8 mouse cellular contexts compared by ENCODE assay signal in the genomic region with DNA sequence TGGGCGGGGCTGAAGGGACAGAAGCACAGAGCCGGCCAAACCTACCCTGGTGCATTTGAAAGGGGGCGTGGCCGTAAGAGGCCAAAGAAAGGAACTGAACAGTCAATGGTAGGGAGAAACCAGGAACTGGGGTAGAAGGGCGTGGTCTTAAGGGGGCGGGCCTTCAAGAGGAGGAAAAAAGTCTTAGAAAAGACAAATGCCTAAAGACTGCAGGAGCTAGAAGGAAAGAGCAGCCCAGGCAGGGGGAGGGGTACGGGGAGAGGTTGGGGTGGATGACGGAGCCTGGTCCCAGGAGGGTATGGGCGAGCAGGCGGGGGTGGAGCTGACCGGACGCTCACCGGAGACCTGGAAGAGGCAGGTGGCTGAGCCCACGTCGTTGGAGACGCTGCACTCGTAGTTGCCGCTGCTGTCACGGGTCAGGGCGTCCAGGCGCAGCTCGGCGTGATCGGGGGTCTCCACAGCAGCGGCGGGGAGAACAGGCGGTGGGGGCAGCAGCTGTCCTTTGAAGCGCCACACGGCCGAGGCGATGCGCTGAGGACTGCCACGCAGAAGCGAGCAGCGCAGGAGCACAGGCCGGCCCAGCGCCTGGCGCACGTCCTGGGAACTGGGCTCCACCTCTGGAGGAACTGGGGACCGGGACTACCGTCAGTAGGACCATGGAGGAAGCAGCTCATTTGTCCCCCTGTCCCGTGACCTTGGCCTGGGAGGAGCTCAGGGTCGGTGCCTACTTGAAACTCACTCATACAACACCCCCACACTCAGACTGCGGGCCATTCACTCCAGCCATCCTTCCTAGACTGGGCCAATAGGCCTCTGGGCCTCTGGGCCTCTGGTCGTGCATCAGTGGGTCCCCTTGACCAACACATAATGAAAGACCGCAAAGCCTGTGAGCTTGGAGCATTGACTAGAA.
DNase-seq lines count a peak whose midpoint lies in the region; ATAC-seq and TF ChIP-seq lines count a peak whose summit lies in the region.

No protein-coding gene starts in this region.

- peak overlapping the region; percentile 39 for H3K9ac ChIP-seq in forebrain, embryonic 11.5 days (ENCODE audit: low read length)
- peak overlapping the region; percentile 49; the same call in 1 of the 2 replicates for H3K9ac ChIP-seq in hindbrain, embryonic 11.5 days (ENCODE audit: low read depth, low read length)
- peak overlapping the region; percentile 59 for H3K9ac ChIP-seq in limb, embryonic 14.5 days (ENCODE audit: low read depth, low read length, severe bottlenecking)
- H3K9ac ChIP-seq in midbrain, embryonic 14.5 days (replicated peaks; ENCODE audit: low read length): peak overlapping the region; percentile 48
- H3K9ac ChIP-seq in stomach, postnatal 0 days (ENCODE audit: low read length): peak overlapping the region; percentile 70

- no peaks in the 10 kb centered on the region for H3K36me3 ChIP-seq in forebrain, embryonic 11.5 days (ENCODE audit: control insufficient read depth, insufficient read depth, low read length)
- no peaks in the 10 kb centered on the region for H3K36me3 ChIP-seq in hindbrain, embryonic 11.5 days (ENCODE audit: control insufficient read depth, insufficient read depth, low read length)
- H3K36me3 ChIP-seq in limb, embryonic 14.5 days (ENCODE audit: control insufficient read depth, insufficient read depth, low read length): no peaks in the 10 kb centered on the region
- 0 out of 2 replicates have a peak, but pooled peaks cover 11% of the 10 kb centered on the region for H3K36me3 ChIP-seq in midbrain, embryonic 14.5 days (ENCODE audit: control insufficient read depth, insufficient read depth, low read length)
- H3K36me3 ChIP-seq in stomach, postnatal 0 days (ENCODE audit: control insufficient read depth, insufficient read depth, low read length): no peaks in the 10 kb centered on the region

- peak; percentile 71 for ATAC-seq in forebrain, embryonic 11.5 days (replicated peaks; ENCODE audit: low FRiP score)
- ATAC-seq in hindbrain, embryonic 11.5 days (ENCODE audit: low FRiP score): peak; percentile 59
- peak; percentile 48; the same call in 1 of the 2 replicates for ATAC-seq in limb, embryonic 14.5 days (ENCODE audit: low FRiP score, low read depth)
- 0 out of 2 replicates have a peak, but pooled peaks have one; percentile 46 for ATAC-seq in midbrain, embryonic 14.5 days (ENCODE audit: low FRiP score, low TSS enrichment)
- ATAC-seq in stomach, postnatal 0 days (ENCODE audit: low FRiP score, low TSS enrichment): peak; percentile 88

- 4% methylated on average over 46 of the region's 46 CpGs for WGBS in forebrain, embryonic 11.5 days
- WGBS in hindbrain, embryonic 11.5 days: 5% methylated on average over 42 of the region's 46 CpGs
- WGBS in limb, embryonic 14.5 days: 7% methylated on average over 46 of the region's 46 CpGs
- 5% methylated on average over 46 of the region's 46 CpGs for WGBS in midbrain, embryonic 14.5 days
- WGBS in stomach, postnatal 0 days: 8% methylated on average over 46 of the region's 46 CpGs

- no peak for TF ChIP-seq POLR2A in limb, embryonic 14.5 days (IDR thresholded peaks at IDR 0.05; ENCODE audit: borderline replicate concordance, extremely low read depth, insufficient read depth, insufficient read length)

- no peak for TF ChIP-seq CTCF in stomach, postnatal 0 days (IDR thresholded peaks at IDR 0.05; ENCODE audit: low read depth)

- no peak for TF ChIP-seq EP300 in stomach, postnatal 0 days (optimal IDR thresholded peaks at IDR 0.05)

- peaks cover 12% of the 10 kb centered on the region for H3K4me1 ChIP-seq in forebrain, embryonic 11.5 days (replicated peaks; ENCODE audit: control insufficient read depth, insufficient read depth, low read length)
- H3K4me1 ChIP-seq in hindbrain, embryonic 11.5 days (replicated peaks; ENCODE audit: control insufficient read depth, insufficient read depth, low read length): peaks cover 2% of the 10 kb centered on the region
- H3K4me1 ChIP-seq in limb, embryonic 14.5 days (ENCODE audit: control insufficient read depth, insufficient read depth, low read length): peaks cover 10% of the 10 kb centered on the region
- H3K4me1 ChIP-seq in midbrain, embryonic 14.5 days (ENCODE audit: control insufficient read depth, insufficient read depth, low read length): peaks cover 24% of the 10 kb centered on the region
- no peaks in the 10 kb centered on the region; the same call in 1 of the 2 replicates for H3K4me1 ChIP-seq in stomach, postnatal 0 days (replicated peaks; ENCODE audit: control insufficient read depth, insufficient read depth)

- DNase-seq in ovary, adult 18-20 months (ENCODE audit: low spot score): peak; percentile 19
- DNase-seq in ovary, postnatal 10 days (ENCODE audit: low spot score): no peak
- DNase-seq in forebrain, embryonic 11.5 days (ENCODE audit: low spot score): peak; percentile 69
- DNase-seq in hindbrain, embryonic 11.5 days (ENCODE audit: low spot score): peak; percentile 65
- DNase-seq in limb, embryonic 14.5 days (ENCODE audit: low spot score): peak; percentile 57
- DNase-seq in midbrain, embryonic 14.5 days: peak; percentile 62
- peak; percentile 77 for DNase-seq in stomach, postnatal 0 days (ENCODE audit: low spot score)
- no peak for DNase-seq in layer of hippocampus, adult 18-20 months (ENCODE audit: low spot score in 2 of 2)

- H3K27ac ChIP-seq in forebrain, embryonic 11.5 days (ENCODE audit: low read depth, low read length): no peak overlapping the region
- no peak overlapping the region for H3K27ac ChIP-seq in hindbrain, embryonic 11.5 days (ENCODE audit: low read depth, low read length)
- H3K27ac ChIP-seq in limb, embryonic 14.5 days (replicated peaks; ENCODE audit: low read depth, low read length): no peak overlapping the region
- peak overlapping the region; percentile 17; the same call in 1 of the 2 replicates for H3K27ac ChIP-seq in midbrain, embryonic 14.5 days (replicated peaks; ENCODE audit: low read depth, low read length)
- H3K27ac ChIP-seq in stomach, postnatal 0 days (replicated peaks): 0 out of 2 replicates have a peak overlapping the region, but pooled peaks have one; percentile 45

- no peaks in the 10 kb centered on the region for H3K27me3 ChIP-seq in forebrain, embryonic 11.5 days (ENCODE audit: control insufficient read depth, insufficient read depth, low read length)
- H3K27me3 ChIP-seq in hindbrain, embryonic 11.5 days (ENCODE audit: control insufficient read depth, insufficient read depth, low read length): no peaks in the 10 kb centered on the region
- no peaks in the 10 kb centered on the region for H3K27me3 ChIP-seq in limb, embryonic 14.5 days (ENCODE audit: control insufficient read depth, insufficient read depth, low read length)
- H3K27me3 ChIP-seq in midbrain, embryonic 14.5 days (ENCODE audit: control insufficient read depth, insufficient read depth, low read length): no peaks in the 10 kb centered on the region
- H3K27me3 ChIP-seq in stomach, postnatal 0 days (ENCODE audit: control insufficient read depth, insufficient read depth, low read length): no peaks in the 10 kb centered on the region

- H3K9me3 ChIP-seq in forebrain, embryonic 11.5 days (ENCODE audit: control insufficient read depth, low read length): no peaks in the 10 kb centered on the region
- H3K9me3 ChIP-seq in hindbrain, embryonic 11.5 days (ENCODE audit: control insufficient read depth, low read length): no peaks in the 10 kb centered on the region
- H3K9me3 ChIP-seq in limb, embryonic 14.5 days (ENCODE audit: control insufficient read depth, low read length): no peaks in the 10 kb centered on the region
- H3K9me3 ChIP-seq in midbrain, embryonic 14.5 days (ENCODE audit: control insufficient read depth, low read length): no peaks in the 10 kb centered on the region
- H3K9me3 ChIP-seq in stomach, postnatal 0 days (ENCODE audit: control insufficient read depth, low read length): no peaks in the 10 kb centered on the region

- H3K4me2 ChIP-seq in forebrain, embryonic 11.5 days (ENCODE audit: low read depth, low read length, severe bottlenecking): peak overlapping the region; percentile 79
- H3K4me2 ChIP-seq in hindbrain, embryonic 11.5 days (replicated peaks; ENCODE audit: low read depth, low read length): peak overlapping the region; percentile 93
- H3K4me2 ChIP-seq in limb, embryonic 14.5 days (replicated peaks; ENCODE audit: low read depth, low read length, severe bottlenecking): peak overlapping the region; percentile 93
- H3K4me2 ChIP-seq in midbrain, embryonic 14.5 days (ENCODE audit: low read length): peak overlapping the region; percentile 60
- H3K4me2 ChIP-seq in stomach, postnatal 0 days (replicated peaks; ENCODE audit: low read depth): peak overlapping the region; percentile 91

- H3K4me3 ChIP-seq in forebrain, embryonic 11.5 days (ENCODE audit: low read depth, low read length): peak overlapping the region; percentile 40
- peak overlapping the region; percentile 40 for H3K4me3 ChIP-seq in hindbrain, embryonic 11.5 days (ENCODE audit: low read depth, low read length)
- peak overlapping the region; percentile 48 for H3K4me3 ChIP-seq in limb, embryonic 14.5 days (replicated peaks; ENCODE audit: low read length)
- peak overlapping the region; percentile 24 for H3K4me3 ChIP-seq in midbrain, embryonic 14.5 days (replicated peaks; ENCODE audit: low read depth, low read length)
- H3K4me3 ChIP-seq in stomach, postnatal 0 days (ENCODE audit: low read depth, low read length): peak overlapping the region; percentile 51

Comparison
In these comparisons a context has a peak if more than half of its experiments do, and no peak if none do; other contexts are left out.
1. DNase-seq: peak in ovary, adult 18-20 months (single experiment), forebrain, embryonic 11.5 days (single experiment), hindbrain, embryonic 11.5 days (single experiment), limb, embryonic 14.5 days (single experiment), midbrain, embryonic 14.5 days (single experiment) and stomach, postnatal 0 days (single experiment); none in ovary, postnatal 10 days (single experiment) and layer of hippocampus, adult 18-20 months (0 of 2).
2. H3K27ac ChIP-seq: peak in midbrain, embryonic 14.5 days (single experiment) and stomach, postnatal 0 days (single experiment); none in forebrain, embryonic 11.5 days (single experiment), hindbrain, embryonic 11.5 days (single experiment) and limb, embryonic 14.5 days (single experiment).
3. Peak in every context shown above with its lines, with median percentiles within 50 percentile points of each other: ATAC-seq, H3K4me2 ChIP-seq, H3K4me3 ChIP-seq and H3K9ac ChIP-seq.